Mouse (Mus musculus): Measurements from ENCODE around the gene Polr2c.

GRCm38 (mm10) chr8:94863897-94864673, 6.8 kb downstream of the Polr2c start:
- TF ChIP-seq CTCF (IDR thresholded peaks at IDR 0.05; ENCODE audit: borderline replicate concordance, insufficient read depth, low read depth, low read length), result no peak
- TF ChIP-seq POLR2A (IDR thresholded peaks at IDR 0.05; ENCODE audit: borderline replicate concordance, insufficient read depth, low read length), result no peak
